24 mouse cellular contexts compared by ENCODE assay signal in the genomic region with DNA sequence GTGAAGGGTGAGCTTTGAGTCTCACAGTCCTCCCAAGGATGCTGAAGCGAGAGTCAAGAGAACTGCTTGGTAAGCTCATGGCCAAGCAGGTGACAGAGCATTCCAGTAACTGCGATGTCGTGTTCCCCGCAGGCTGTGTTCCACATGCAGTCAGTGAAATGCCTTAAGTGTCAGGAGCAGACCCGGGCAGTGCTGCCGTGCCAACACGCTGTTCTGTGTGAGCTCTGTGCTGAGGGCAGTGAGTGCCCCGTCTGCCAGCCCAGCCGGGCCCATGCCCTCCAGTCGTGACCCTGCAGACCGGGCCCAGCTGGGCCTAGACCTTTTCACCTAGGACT. TPM values are rescaled to one million over a fixed set of nuclear protein-coding genes. Genes with fewer than 3 reads are reported as not detected.
DNase-seq lines count a peak whose midpoint lies in the region; ATAC-seq and TF ChIP-seq lines count a peak whose summit lies in the region.
"Had no signal": no experiment of that assay in that cellular context is flagged by ENCODE, and none has a peak within 500 bp of the region (broad histone marks: within the 10 kb centered on the region; RNA-seq: fewer than 3 reads in every experiment).

No protein-coding gene starts in this region.

- H3K4me3 ChIP-seq in left cerebral cortex, adult 2 months = no peak overlapping the region
- H3K4me3 ChIP-seq in bone marrow, adult 2 months (replicated peaks; ENCODE audit: control insufficient read depth, low read depth, low read length) = no peak overlapping the region
- H3K4me3 ChIP-seq: embryonic facial prominence, embryonic 13.5 days; heart, adult 2 months; heart, embryonic 13.5 days; midbrain, embryonic 12.5 days; neural tube, embryonic 13.5 days had no signal

- TF ChIP-seq POLR2A in bone marrow, adult 2 months (IDR thresholded peaks at IDR 0.05; ENCODE audit: borderline replicate concordance, control insufficient read depth, low read depth, low read length) = peak; percentile 25; the same call in 1 of the 2 replicates

- WGBS in bone marrow, adult 2 months = 94% methylated on average over 11 of the region's 11 CpGs

- intact Hi-C loops in left cerebral cortex, adult 2 months (cut with DNase I) = loop anchor here (2.0 kb wide), 1 partner anchor 29 kb away; a partner anchor contains a TSS
- intact Hi-C loops in left cerebral cortex, postnatal 4 days (cut with DNase I) = no loop called here

- TF ChIP-seq CTCF in left cerebral cortex, adult 2 months (IDR thresholded peaks at IDR 0.05) = no peak
- no peak for TF ChIP-seq CTCF in bone marrow, adult 2 months (IDR thresholded peaks at IDR 0.05; ENCODE audit: control insufficient read depth, insufficient read depth, low read length)

- peak overlapping the region; percentile 70 for H3K27ac ChIP-seq in left cerebral cortex, adult 2 months
- no peak overlapping the region for H3K27ac ChIP-seq in bone marrow, adult 2 months (ENCODE audit: control insufficient read depth, insufficient read depth, low read depth, low read length, poor library complexity)
- H3K27ac ChIP-seq: embryonic facial prominence, embryonic 13.5 days; heart, adult 2 months; heart, embryonic 13.5 days; hindbrain, embryonic 14.5 days; midbrain, embryonic 12.5 days; neural tube, embryonic 13.5 days had no signal

- peaks cover 3% of the 10 kb centered on the region; the same call in 1 of the 2 replicates for H3K4me1 ChIP-seq in bone marrow, adult 2 months (ENCODE audit: control insufficient read depth, insufficient read depth, low read length)
- H3K4me1 ChIP-seq: embryonic facial prominence, embryonic 13.5 days; midbrain, embryonic 12.5 days; neural tube, embryonic 13.5 days had no signal

- DNase-seq in cerebellum, adult 11 months = peak; percentile 46
- no peak for DNase-seq in left cerebral cortex, adult 2 months (ENCODE audit: extremely low spot score in 1 of 2, low spot score in 2 of 2)
- DNase-seq in left cerebral cortex, postnatal 4 days = no peak
- peak; percentile 37 to 41 for DNase-seq in cerebellum, postnatal 36 days
- no peak for DNase-seq in frontal cortex, postnatal 25 days (ENCODE audit: low spot score in 2 of 2)
- DNase-seq: adrenal gland, adult 2 months; heart, adult 2 months; heart, postnatal 10 days; kidney, adult 11 months; kidney, postnatal 14 days; lung, adult 2 months; lung, postnatal 14 days; thymus, adult 2 months; thymus, postnatal 36 days had no signal

- no peak for ATAC-seq in cerebellum, adult (ENCODE audit: insufficient number of reproducible peaks, low FRiP score, low TSS enrichment)
- no peak for ATAC-seq in erythroid progenitor cell, adult 5-6 weeks (replicated peaks; ENCODE audit: low FRiP score, poor library complexity, severe bottlenecking)
- ATAC-seq: activated CD4-positive, CD25-positive, alpha-beta regulatory T cell, adult 4 months; forebrain, embryonic 16.5 days had no signal

RNA-seq across cellular contexts. Expression of a gene that starts 18.1 kb away (rescaled TPM):
- total RNA-seq in left cerebral cortex, adult 2 months (2021) = 1 to 10 TPM; 1.5 to 2.0 TPM
- total RNA-seq in left cerebral cortex, postnatal 4 days (2021) = 1 to 10 TPM in 1 of 2 experiments, under 1 TPM in 1; 0.56 to 1.2 TPM
- 31.2 and 63.0 TPM in 2 replicates for polyA plus RNA-seq in bone marrow, adult 2 months (2011; ENCODE audit: insufficient read depth, insufficient read length, low replicate concordance, missing spikeins)
- 2.5 and 6.5 TPM in 2 replicates for total RNA-seq in erythroid progenitor cell, adult 5-6 weeks (2015; ENCODE audit: low replicate concordance)
- total RNA-seq in erythroid progenitor cell, adult 5-6 weeks (2017; ENCODE audit: low replicate concordance) = 1.9 and 2.1 TPM in 2 replicates

RNA-seq across cellular contexts. Expression of a gene that starts 27.1 kb away (rescaled TPM):
- total RNA-seq in left cerebral cortex, adult 2 months (2021) = 100 to 1,000 TPM; 387 to 414 TPM
- 100 to 1,000 TPM; 171 to 176 TPM for total RNA-seq in left cerebral cortex, postnatal 4 days (2021)
- polyA plus RNA-seq in bone marrow, adult 2 months (2011; ENCODE audit: insufficient read depth, insufficient read length, low replicate concordance, missing spikeins) = 55.0 and 68.0 TPM in 2 replicates
- total RNA-seq in erythroid progenitor cell, adult 5-6 weeks (2015; ENCODE audit: low replicate concordance) = 114 and 127 TPM in 2 replicates
- 43.8 and 56.9 TPM in 2 replicates for total RNA-seq in erythroid progenitor cell, adult 5-6 weeks (2017; ENCODE audit: low replicate concordance)

RNA-seq across cellular contexts. Expression of a gene that starts 29.5 kb away (rescaled TPM):
- total RNA-seq in left cerebral cortex, adult 2 months (2021) = 10 to 100 TPM; 22.7 to 24.6 TPM
- total RNA-seq in left cerebral cortex, postnatal 4 days (2021) = 10 to 100 TPM; 38.8 to 42.9 TPM
- 11.8 and 43.0 TPM in 2 replicates for polyA plus RNA-seq in bone marrow, adult 2 months (2011; ENCODE audit: insufficient read depth, insufficient read length, low replicate concordance, missing spikeins)
- total RNA-seq in erythroid progenitor cell, adult 5-6 weeks (2015; ENCODE audit: low replicate concordance) = 12.2 and 15.1 TPM in 2 replicates
- total RNA-seq in erythroid progenitor cell, adult 5-6 weeks (2017; ENCODE audit: low replicate concordance) = 24.3 and 29.4 TPM in 2 replicates

RNA-seq across cellular contexts. Expression of a gene that starts 31.9 kb away (rescaled TPM):
- total RNA-seq in left cerebral cortex, adult 2 months (2021) = 100 to 1,000 TPM; 247 to 254 TPM
- total RNA-seq in left cerebral cortex, postnatal 4 days (2021) = 100 to 1,000 TPM; 510 to 587 TPM
- 386 and 402 TPM in 2 replicates for polyA plus RNA-seq in bone marrow, adult 2 months (2011; ENCODE audit: insufficient read depth, insufficient read length, low replicate concordance, missing spikeins)
- 711 and 715 TPM in 2 replicates for total RNA-seq in erythroid progenitor cell, adult 5-6 weeks (2015; ENCODE audit: low replicate concordance)
- total RNA-seq in erythroid progenitor cell, adult 5-6 weeks (2017; ENCODE audit: low replicate concordance) = 555 and 685 TPM in 2 replicates

RNA-seq across cellular contexts. Expression of a gene that starts 47.1 kb away (rescaled TPM):
- total RNA-seq in left cerebral cortex, adult 2 months (2021) = 10 to 100 TPM; 13.3 to 13.9 TPM
- total RNA-seq in left cerebral cortex, postnatal 4 days (2021) = 10 to 100 TPM; 36.2 to 37.9 TPM
- polyA plus RNA-seq in bone marrow, adult 2 months (2011; ENCODE audit: insufficient read depth, insufficient read length, low replicate concordance, missing spikeins) = 16.7 and 27.0 TPM in 2 replicates
- 3.4 TPM in 1 of 2 replicates, not detected in the other for total RNA-seq in erythroid progenitor cell, adult 5-6 weeks (2015; ENCODE audit: low replicate concordance)
- total RNA-seq in erythroid progenitor cell, adult 5-6 weeks (2017; ENCODE audit: low replicate concordance) = 1.3 and 5.1 TPM in 2 replicates

Comparison
In these comparisons a context has a peak if more than half of its experiments do, and no peak if none do; other contexts are left out.
1. DNase-seq: peak in cerebellum, adult 11 months (single experiment) and cerebellum, postnatal 36 days (2 of 2); none in left cerebral cortex, adult 2 months (0 of 2), left cerebral cortex, postnatal 4 days (single experiment) and frontal cortex, postnatal 25 days (0 of 2).